Comparison of ENCODE assay signal across 8 mouse cellular contexts in genomic region chr8:3587391-3588257, GRCm38 (mm10). TPM values are rescaled to one million over a fixed set of nuclear protein-coding genes. Genes with fewer than 3 reads are reported as not detected.
DNase-seq lines count a peak whose midpoint lies in the region; ATAC-seq lines count a peak whose summit lies in the region.

No protein-coding gene starts in this region.

- H3K27ac ChIP-seq in kidney, embryonic 16.5 days (ENCODE audit: low read length): peak overlapping the region; percentile 83
- peak overlapping the region; percentile 37; the same call in 1 of the 2 replicates for H3K27ac ChIP-seq in liver, embryonic 12.5 days

- H3K27me3 ChIP-seq in kidney, embryonic 16.5 days (ENCODE audit: insufficient read depth, low read length): peaks cover 9% of the 10 kb centered on the region
- H3K27me3 ChIP-seq in liver, embryonic 12.5 days (replicated peaks): peaks cover 19% of the 10 kb centered on the region

- under 1% methylated on average over 74 of the region's 77 CpGs for WGBS in kidney, embryonic 16.5 days
- WGBS in liver, embryonic 12.5 days (ENCODE audit: insufficient replicate concordance): 3% methylated on average over 75 of the region's 77 CpGs

- peak overlapping the region; percentile 83 for H3K4me3 ChIP-seq in kidney, embryonic 16.5 days (ENCODE audit: low read length)
- H3K4me3 ChIP-seq in liver, embryonic 12.5 days: peak overlapping the region; percentile 67

- H3K36me3 ChIP-seq in kidney, embryonic 16.5 days (ENCODE audit: insufficient read depth, low read length): no peaks in the 10 kb centered on the region
- no peaks in the 10 kb centered on the region for H3K36me3 ChIP-seq in liver, embryonic 12.5 days

- ATAC-seq in granulocyte monocyte progenitor cell, adult 5-6 weeks (replicated peaks; ENCODE audit: poor library complexity, severe bottlenecking): peak; percentile 74
- peak; percentile 82 for ATAC-seq in kidney, embryonic 16.5 days (ENCODE audit: low FRiP score, low TSS enrichment)
- peak; percentile 68 for ATAC-seq in liver, embryonic 12.5 days

- peak overlapping the region; percentile 86 for H3K4me2 ChIP-seq in kidney, embryonic 16.5 days (replicated peaks; ENCODE audit: low read depth, low read length)
- H3K4me2 ChIP-seq in liver, embryonic 12.5 days: peak overlapping the region; percentile 93

- DNase-seq in ovary, postnatal 36 days (ENCODE audit: low spot score): peak; percentile 67
- DNase-seq in ovary, adult 18-20 months (ENCODE audit: low spot score): no peak
- DNase-seq in cerebellum, postnatal 14 days: peak; percentile 81 to 83
- peak; percentile 65 for DNase-seq in neural tube, embryonic 10.5 days (ENCODE audit: extremely low spot score, low spot score)
- DNase-seq in thymus, postnatal 4 days: peak; percentile 67

- H3K4me1 ChIP-seq in kidney, embryonic 16.5 days (ENCODE audit: insufficient read depth, low read length): no peaks in the 10 kb centered on the region
- H3K4me1 ChIP-seq in liver, embryonic 12.5 days: peaks cover 32% of the 10 kb centered on the region

- peak overlapping the region; percentile 84 for H3K9ac ChIP-seq in kidney, embryonic 16.5 days (replicated peaks; ENCODE audit: low read length)
- peak overlapping the region; percentile 64 for H3K9ac ChIP-seq in liver, embryonic 12.5 days

- H3K9me3 ChIP-seq in kidney, embryonic 16.5 days (ENCODE audit: low read length): no peaks in the 10 kb centered on the region
- H3K9me3 ChIP-seq in liver, embryonic 12.5 days (replicated peaks): no peaks in the 10 kb centered on the region

RNA-seq across cellular contexts. Expression of gene Camsap3, which starts 0.5 kb away (rescaled TPM):
- total RNA-seq in granulocyte monocyte progenitor cell, adult 5-6 weeks (2014; fragmentation: Nextera tagmentation): 0.19 and 0.82 TPM in 2 replicates
- total RNA-seq in granulocyte monocyte progenitor cell, adult 5-6 weeks (2017): 0.13 TPM in 1 of 2 replicates, not detected in the other
- 13.7 and 16.8 TPM in 2 replicates for polyA plus RNA-seq in kidney, embryonic 16.5 days (2015; fragmentation: Nextera tagmentation; extraction: Ambion mirVana)
- 2.0 and 2.2 TPM in 2 replicates for polyA plus RNA-seq in liver, embryonic 12.5 days (2016; fragmentation: Nextera tagmentation; extraction: Ambion mirVana)

RNA-seq across cellular contexts. Expression of gene C330021F23Rik, which starts 19.8 kb away (rescaled TPM):
- not detected in 2 replicates for total RNA-seq in granulocyte monocyte progenitor cell, adult 5-6 weeks (2014; fragmentation: Nextera tagmentation)
- total RNA-seq in granulocyte monocyte progenitor cell, adult 5-6 weeks (2017): 0.43 TPM in 1 of 2 replicates, not detected in the other
- 8.4 and 8.5 TPM in 2 replicates for polyA plus RNA-seq in kidney, embryonic 16.5 days (2015; fragmentation: Nextera tagmentation; extraction: Ambion mirVana)
- polyA plus RNA-seq in liver, embryonic 12.5 days (2016; fragmentation: Nextera tagmentation; extraction: Ambion mirVana): 2.3 and 2.9 TPM in 2 replicates

RNA-seq across cellular contexts. Expression of gene Xab2, which starts 33.5 kb away (rescaled TPM):
- 33.1 and 35.2 TPM in 2 replicates for total RNA-seq in granulocyte monocyte progenitor cell, adult 5-6 weeks (2014; fragmentation: Nextera tagmentation)
- 44.9 and 51.3 TPM in 2 replicates for total RNA-seq in granulocyte monocyte progenitor cell, adult 5-6 weeks (2017)
- 75.2 and 76.9 TPM in 2 replicates for polyA plus RNA-seq in kidney, embryonic 16.5 days (2015; fragmentation: Nextera tagmentation; extraction: Ambion mirVana)
- 42.8 and 43.2 TPM in 2 replicates for polyA plus RNA-seq in liver, embryonic 12.5 days (2016; fragmentation: Nextera tagmentation; extraction: Ambion mirVana)

RNA-seq across cellular contexts. Expression of gene Pet100, which starts 33.7 kb away (rescaled TPM):
- 118 and 132 TPM in 2 replicates for total RNA-seq in granulocyte monocyte progenitor cell, adult 5-6 weeks (2014; fragmentation: Nextera tagmentation)
- 141 and 273 TPM in 2 replicates for total RNA-seq in granulocyte monocyte progenitor cell, adult 5-6 weeks (2017)
- polyA plus RNA-seq in kidney, embryonic 16.5 days (2015; fragmentation: Nextera tagmentation; extraction: Ambion mirVana): 85.9 and 90.4 TPM in 2 replicates
- 97.5 and 101 TPM in 2 replicates for polyA plus RNA-seq in liver, embryonic 12.5 days (2016; fragmentation: Nextera tagmentation; extraction: Ambion mirVana)

RNA-seq across cellular contexts. Expression of gene Pcp2, which starts 37.7 kb away (rescaled TPM):
- total RNA-seq in granulocyte monocyte progenitor cell, adult 5-6 weeks (2014; fragmentation: Nextera tagmentation): not detected in 2 replicates
- not detected in 2 replicates for total RNA-seq in granulocyte monocyte progenitor cell, adult 5-6 weeks (2017)
- 0.48 and 0.51 TPM in 2 replicates for polyA plus RNA-seq in kidney, embryonic 16.5 days (2015; fragmentation: Nextera tagmentation; extraction: Ambion mirVana)
- 0.11 TPM in 1 of 2 replicates, not detected in the other for polyA plus RNA-seq in liver, embryonic 12.5 days (2016; fragmentation: Nextera tagmentation; extraction: Ambion mirVana)
